In the genomic region with DNA sequence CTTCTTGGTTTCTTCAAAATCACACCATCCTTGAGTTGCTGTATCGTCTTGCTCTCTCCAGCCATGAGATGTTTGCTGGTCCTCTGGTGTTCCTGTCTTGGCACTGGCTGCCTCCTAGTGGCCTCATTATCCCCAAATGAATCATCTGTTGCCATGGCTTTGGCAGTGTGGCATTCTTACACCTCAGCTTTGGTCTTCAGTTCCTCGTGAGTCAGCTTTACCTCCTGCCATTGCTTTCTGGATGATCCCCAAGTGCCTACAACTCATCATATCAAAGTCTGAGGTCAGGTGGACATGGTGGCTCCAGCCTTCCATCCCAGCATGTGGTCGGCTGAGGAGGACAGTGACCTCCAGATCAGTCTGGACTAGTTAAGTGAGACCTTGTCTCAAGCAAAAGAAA, we compare ENCODE assay signal across 21 mouse cellular contexts. TPM values are rescaled to one million over a fixed set of nuclear protein-coding genes. Genes with fewer than 3 reads are reported as not detected.
DNase-seq lines count a peak whose midpoint lies in the region; ATAC-seq and TF ChIP-seq lines count a peak whose summit lies in the region.
"Had no signal": no experiment of that assay in that cellular context is flagged by ENCODE, and none has a peak within 500 bp of the region (broad histone marks: within the 10 kb centered on the region; RNA-seq: fewer than 3 reads in every experiment).

No protein-coding gene starts in this region.

- H3K4me1 ChIP-seq in kidney, postnatal 0 days (replicated peaks; ENCODE audit: insufficient read depth, low read length) = no peaks in the 10 kb centered on the region
- H3K4me1 ChIP-seq in stomach, postnatal 0 days (replicated peaks; ENCODE audit: control insufficient read depth, insufficient read depth) = no peaks in the 10 kb centered on the region
- H3K4me1 ChIP-seq: embryonic facial prominence, embryonic 13.5 days; hindbrain, embryonic 12.5 days had no signal

- peak; percentile 48 for DNase-seq in adrenal gland, postnatal 14 days
- no peak for DNase-seq in adrenal gland, postnatal 10 days
- no peak for DNase-seq in kidney, postnatal 0 days (ENCODE audit: low spot score)
- DNase-seq in kidney, adult 18-20 months = no peak
- DNase-seq in NIH3T3 (ENCODE audit: low read depth) = peak; percentile 25
- no peak for DNase-seq in stomach, postnatal 0 days (ENCODE audit: low spot score)
- no peak for DNase-seq in left cerebral cortex, adult 8-10 months (ENCODE audit: low spot score in 2 of 2)
- DNase-seq in heart, adult 18-20 months = no peak
- DNase-seq: cerebellum, adult 11-12 months; cerebellum, adult 9-10 months; cerebellum, postnatal 36 days; gastrocnemius, postnatal 10 days; heart, postnatal 4 days; kidney, adult 8-10 months had no signal

- H3K36me3 ChIP-seq in kidney, postnatal 0 days (ENCODE audit: insufficient read depth, low read length) = no peaks in the 10 kb centered on the region
- no peaks in the 10 kb centered on the region for H3K36me3 ChIP-seq in stomach, postnatal 0 days (ENCODE audit: control insufficient read depth, insufficient read depth, low read length)
- H3K36me3 ChIP-seq: forebrain, embryonic 12.5 days; hindbrain, embryonic 12.5 days had no signal

- H3K27me3 ChIP-seq in kidney, postnatal 0 days (ENCODE audit: insufficient read depth, low read length) = no peaks in the 10 kb centered on the region
- no peaks in the 10 kb centered on the region for H3K27me3 ChIP-seq in stomach, postnatal 0 days (ENCODE audit: control insufficient read depth, insufficient read depth, low read length)
- H3K27me3 ChIP-seq: embryonic facial prominence, embryonic 13.5 days; forebrain, embryonic 12.5 days; heart, embryonic 13.5 days; hindbrain, embryonic 12.5 days had no signal

- no peaks in the 10 kb centered on the region for H3K9me3 ChIP-seq in kidney, postnatal 0 days (replicated peaks; ENCODE audit: low read length)
- H3K9me3 ChIP-seq in stomach, postnatal 0 days (ENCODE audit: control insufficient read depth, low read length) = no peaks in the 10 kb centered on the region
- H3K9me3 ChIP-seq: embryonic facial prominence, embryonic 13.5 days; forebrain, embryonic 12.5 days; heart, embryonic 13.5 days; hindbrain, embryonic 12.5 days had no signal

- no peak for ATAC-seq in kidney, postnatal 0 days (replicated peaks; ENCODE audit: low FRiP score, low read depth)
- ATAC-seq in stomach, postnatal 0 days (ENCODE audit: low FRiP score, low TSS enrichment) = no peak
- ATAC-seq: forebrain, embryonic 16.5 days; hindbrain, embryonic 16.5 days; inflammation-experienced regulatory T-cells, adult 6 months had no signal

- no peak overlapping the region for H3K4me2 ChIP-seq in kidney, postnatal 0 days (ENCODE audit: low read length)
- no peak overlapping the region for H3K4me2 ChIP-seq in stomach, postnatal 0 days (replicated peaks; ENCODE audit: low read depth)
- H3K4me2 ChIP-seq: embryonic facial prominence, embryonic 13.5 days; forebrain, embryonic 12.5 days; heart, embryonic 13.5 days; hindbrain, embryonic 12.5 days had no signal

- H3K27ac ChIP-seq in kidney, postnatal 0 days = no peak overlapping the region
- H3K27ac ChIP-seq in stomach, postnatal 0 days (replicated peaks) = no peak overlapping the region
- H3K27ac ChIP-seq: embryonic facial prominence, embryonic 13.5 days; forebrain, embryonic 12.5 days; heart, embryonic 13.5 days; hindbrain, embryonic 12.5 days had no signal

- TF ChIP-seq EP300 in stomach, postnatal 0 days (optimal IDR thresholded peaks at IDR 0.05) = no peak

- TF ChIP-seq CTCF in kidney, postnatal 0 days (IDR thresholded peaks at IDR 0.05; ENCODE audit: low read depth) = peak; percentile 23; the same call in 1 of the 2 replicates
- TF ChIP-seq CTCF in stomach, postnatal 0 days (IDR thresholded peaks at IDR 0.05; ENCODE audit: low read depth) = peak; percentile 16; the same call in 1 of the 2 replicates

- no peak overlapping the region for H3K4me3 ChIP-seq in kidney, postnatal 0 days (replicated peaks; ENCODE audit: low read depth, low read length)
- H3K4me3 ChIP-seq in stomach, postnatal 0 days (ENCODE audit: low read depth, low read length) = no peak overlapping the region
- H3K4me3 ChIP-seq: embryonic facial prominence, embryonic 13.5 days; forebrain, embryonic 12.5 days; heart, embryonic 13.5 days; hindbrain, embryonic 12.5 days had no signal

- no peak overlapping the region for H3K9ac ChIP-seq in kidney, postnatal 0 days (ENCODE audit: low read depth, low read length)
- no peak overlapping the region for H3K9ac ChIP-seq in stomach, postnatal 0 days (ENCODE audit: low read length)
- H3K9ac ChIP-seq: embryonic facial prominence, embryonic 13.5 days; forebrain, embryonic 12.5 days; heart, embryonic 13.5 days; hindbrain, embryonic 12.5 days had no signal

- 77% methylated on average over 3 of the region's 3 CpGs for WGBS in kidney, postnatal 0 days
- WGBS in stomach, postnatal 0 days = 73% methylated on average over 3 of the region's 3 CpGs

RNA-seq across cellular contexts. Expression of a gene that starts 51.4 kb away (rescaled TPM):
- total RNA-seq in adrenal gland, postnatal 14 days (2021) = 129 and 137 TPM in 2 replicates
- total RNA-seq in adrenal gland, postnatal 10 days (2021) = 10 to 100 TPM; 87.7 to 92.0 TPM
- polyA plus RNA-seq in kidney, postnatal 0 days (2015; fragmentation: Nextera tagmentation; extraction: Ambion mirVana) = 20.5 and 24.7 TPM in 2 replicates
- polyA plus RNA-seq in stomach, postnatal 0 days (2015; fragmentation: Nextera tagmentation; extraction: Ambion mirVana) = 10.5 and 11.4 TPM in 2 replicates
- total RNA-seq in left cerebral cortex, adult 8-10 months (2022) = 10 to 100 TPM; 39.1 to 48.8 (median 45.3) TPM
- total RNA-seq in heart, adult 18-20 months (2021) = 10 to 100 TPM; 90.7 to 99.5 TPM

Comparison
In these comparisons a context has a peak if more than half of its experiments do, and no peak if none do; other contexts are left out.
1. DNase-seq: peak in adrenal gland, postnatal 14 days (single experiment) and NIH3T3 (single experiment); none in adrenal gland, postnatal 10 days (single experiment), kidney, postnatal 0 days (single experiment), kidney, adult 18-20 months (single experiment), stomach, postnatal 0 days (single experiment), left cerebral cortex, adult 8-10 months (0 of 2) and heart, adult 18-20 months (0 of 2).